Mouse (Mus musculus) forebrain, embryonic 11.5 days (tissue): ENCODE results near the gene Optn. TPM values are rescaled to one million over a fixed set of nuclear protein-coding genes. Genes with fewer than 3 reads are reported as not detected.

Source experiments
- ATAC-seq: fragments of 200-750 bp; cut with Nextera tagmentation; replicated peaks from 2 replicates; pipeline ENCODE4 v1.8.0; 2017; ENCODE audit warnings: moderate TSS enrichment; ENCODE audit not compliant: low FRiP score
- DNase-seq: peaks from one replicate; pipeline ENCODE4 v3.0.0-alpha.2; 2017; ENCODE audit warnings: low spot score
- H3K27ac ChIP-seq: fragments of 300-500 bp; sonication (generic); 2 replicates; pipeline ENCODE4 v1.5.1; 2014; ENCODE audit warnings: low read depth, low read length
- H3K27me3 ChIP-seq: fragments of 300-500 bp; sonication (generic); 2 replicates; pipeline ENCODE4 v1.6.1; 2014; ENCODE audit warnings: mild to moderate bottlenecking, low read length, mixed read lengths; ENCODE audit not compliant: control insufficient read depth, insufficient read depth
- H3K36me3 ChIP-seq: fragments of 300-500 bp; sonication (generic); 2 replicates; pipeline ENCODE4 v1.6.1; 2014; ENCODE audit warnings: mild to moderate bottlenecking, low read length, moderate library complexity, mixed read lengths; ENCODE audit not compliant: control insufficient read depth, insufficient read depth
- H3K4me1 ChIP-seq: fragments of 300-500 bp; sonication (generic); replicated peaks from 2 replicates; pipeline ENCODE4 v1.6.1; 2014; ENCODE audit warnings: low read length, mixed read lengths; ENCODE audit not compliant: control insufficient read depth, insufficient read depth
- H3K4me2 ChIP-seq: fragments of 300-500 bp; sonication (generic); 2 replicates; pipeline ENCODE4 v1.6.1; 2014; ENCODE audit warnings: low read depth, mild to moderate bottlenecking, low read length, moderate library complexity, mixed read lengths; ENCODE audit not compliant: severe bottlenecking
- H3K4me3 ChIP-seq: fragments of 300-500 bp; sonication (generic); 2 replicates; pipeline ENCODE4 v1.5.1; 2014; ENCODE audit warnings: low read depth, low read length
- H3K9ac ChIP-seq: fragments of 300-500 bp; sonication (generic); 2 replicates; pipeline ENCODE4 v1.6.1; 2014; ENCODE audit warnings: low read length
- H3K9me3 ChIP-seq: fragments of 300-500 bp; sonication (generic); 2 replicates; pipeline ENCODE4 v1.6.1; 2016; ENCODE audit warnings: low read length, mixed read lengths; ENCODE audit not compliant: control insufficient read depth
- WGBS: fragments of 180-500 bp; shearing (Covaris S2); extraction: QIAGEN DNeasy Blood & Tissue Kit; methylation state at CpG from one replicate; pipeline ENCODE4 v1.1.7; 2014; 5-methylcytosine and 5-hydroxymethylcytosine counted together
- polyA plus RNA-seq: library from polyadenylated mRNA; unstranded; fragments of >200 nt; fragmentation: Nextera tagmentation; extraction: Ambion mirVana; gene quantifications from 2 replicates; pipeline ENCODE4 v1.2.1, GENCODE M21; 2014

Optn gene
- polyA plus RNA-seq, 1 experiment from 2014 or later = 3.0 TPM

DNA sequence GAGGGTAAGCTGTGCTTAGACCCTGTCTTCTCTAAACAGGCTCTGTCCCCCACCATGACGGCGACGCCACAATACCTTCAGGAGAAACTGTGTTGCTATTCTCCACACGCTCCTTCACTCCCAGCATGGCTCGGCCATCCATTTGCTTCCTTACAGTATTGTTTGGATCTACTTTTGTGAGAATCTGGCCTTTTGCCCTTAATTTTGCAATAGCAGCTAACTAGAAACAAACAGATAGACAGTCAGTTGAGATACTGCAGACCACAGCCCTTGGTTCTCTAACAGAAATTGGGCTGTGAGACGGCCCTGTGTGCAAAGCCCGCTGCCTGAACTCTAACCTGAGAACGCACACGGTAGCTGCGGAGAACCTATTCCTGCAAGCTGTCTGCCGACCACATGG, 68.2 kb downstream of the Optn start:
- Histone ChIP-seq H3K4me1 (no peaks in the 10 kb centered on the region), H3K9me3 (no peaks in the 10 kb centered on the region), H3K27me3 (no peaks in the 10 kb centered on the region), H3K4me3 (no peak overlapping the region), H3K36me3 (peaks cover 6% of the 10 kb centered on the region; the same call in 1 of the 2 replicates), H3K4me2 (no peak overlapping the region), H3K9ac (no peak overlapping the region), H3K27ac (no peak overlapping the region)
- 94% methylated on average over 11 of the region's 11 CpGs for WGBS
- ATAC-seq (no peak), DNase-seq (no peak)

DNA sequence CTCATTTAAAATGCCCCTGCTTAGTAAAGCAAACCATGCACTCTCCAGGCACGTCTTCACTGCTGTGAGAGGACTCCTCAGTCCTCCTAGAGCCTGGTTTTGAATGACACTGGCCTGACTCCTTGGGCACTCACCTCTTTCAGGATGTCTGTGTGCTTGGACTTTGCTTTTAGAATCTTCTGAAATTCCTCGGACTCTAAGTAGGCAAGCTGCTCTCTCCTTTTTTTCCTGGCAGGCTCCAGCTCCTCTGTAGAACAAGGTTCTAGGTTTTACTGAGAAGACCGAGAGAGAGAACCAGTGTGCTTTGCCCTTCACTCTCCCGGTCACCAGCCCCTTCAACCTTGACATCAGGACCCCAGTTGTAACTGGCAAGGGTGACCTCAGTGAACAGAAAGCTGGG, 69.4 kb downstream of the Optn start:
- Histone ChIP-seq H3K27me3 (no peaks in the 10 kb centered on the region), H3K4me1 (no peaks in the 10 kb centered on the region), H3K36me3 (peaks cover 9% of the 10 kb centered on the region; the same call in 1 of the 2 replicates), H3K4me2 (no peak overlapping the region), H3K4me3 (no peak overlapping the region), H3K9ac (no peak overlapping the region), H3K27ac (no peak overlapping the region), H3K9me3 (no peaks in the 10 kb centered on the region)
- WGBS = 93% methylated on average over 4 of the region's 4 CpGs
- DNase-seq (no peak), ATAC-seq (no peak)

DNA sequence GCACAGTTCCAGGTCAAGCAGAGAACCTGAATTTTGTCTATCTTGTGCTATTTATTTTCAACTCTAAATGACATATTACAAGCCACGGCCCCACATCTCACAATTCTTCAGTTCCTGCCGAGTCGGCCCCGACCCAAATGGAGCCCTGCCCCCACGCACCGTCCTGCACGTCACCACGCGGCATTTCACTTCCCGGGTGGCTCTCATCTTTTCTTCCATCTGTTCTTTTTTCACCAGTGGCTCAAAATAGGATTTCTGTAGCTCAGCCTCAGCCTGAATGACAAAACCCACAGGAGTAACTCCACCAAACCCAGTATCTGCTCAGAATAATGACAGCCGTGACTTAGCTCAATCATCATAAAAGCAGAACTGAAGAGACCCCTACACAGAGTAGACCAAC, 70.3 kb downstream of the Optn start:
- DNase-seq = no peak
- H3K4me3 ChIP-seq = no peak overlapping the region
- H3K4me2 ChIP-seq = no peak overlapping the region
- H3K36me3 ChIP-seq = peaks cover 9% of the 10 kb centered on the region; the same call in 1 of the 2 replicates
- no peaks in the 10 kb centered on the region for H3K9me3 ChIP-seq
- no peak overlapping the region for H3K27ac ChIP-seq
- no peaks in the 10 kb centered on the region for H3K27me3 ChIP-seq
- H3K9ac ChIP-seq = no peak overlapping the region
- ATAC-seq = no peak
- 94% methylated on average over 11 of the region's 11 CpGs for WGBS
- H3K4me1 ChIP-seq = no peaks in the 10 kb centered on the region

DNA sequence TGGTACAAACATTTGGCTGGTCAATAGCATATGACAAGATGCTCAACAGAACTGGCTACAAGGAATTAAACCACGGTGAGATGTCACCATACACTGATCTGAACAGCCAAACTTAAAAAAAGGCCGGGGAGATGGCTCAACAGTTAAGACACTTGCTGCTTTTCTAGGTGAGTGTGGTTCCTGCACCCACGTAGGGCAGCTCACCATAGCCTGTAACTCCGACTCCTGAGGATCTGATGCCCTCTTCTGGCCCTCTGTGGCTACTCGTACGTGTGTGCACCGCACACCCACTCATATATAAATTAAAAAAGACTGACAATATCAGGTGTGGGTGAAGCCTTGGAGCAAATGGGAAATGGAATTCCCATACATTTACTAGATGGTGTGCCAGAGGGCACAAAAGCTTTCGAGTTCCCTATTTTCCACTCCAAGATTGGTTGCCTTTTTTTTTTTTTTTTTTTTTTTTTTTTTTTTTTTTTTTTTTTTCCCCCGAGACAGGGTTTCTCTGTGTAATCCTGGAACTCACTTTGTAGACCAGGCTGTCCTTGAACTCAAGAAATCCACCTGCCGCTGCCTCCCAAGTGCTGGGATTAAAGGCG, 74.9 kb downstream of the Optn start:
- WGBS = 78% methylated on average over 11 of the region's 11 CpGs
- no peaks in the 10 kb centered on the region for H3K9me3 ChIP-seq
- DNase-seq (no peak), ATAC-seq (no peak)
- H3K27me3 ChIP-seq = no peaks in the 10 kb centered on the region
- H3K4me3 ChIP-seq = no peak overlapping the region
- peaks cover 4% of the 10 kb centered on the region; the same call in 1 of the 2 replicates for H3K36me3 ChIP-seq
- no peak overlapping the region for H3K9ac ChIP-seq
- no peak overlapping the region for H3K4me2 ChIP-seq
- H3K27ac ChIP-seq = no peak overlapping the region
- no peaks in the 10 kb centered on the region for H3K4me1 ChIP-seq

DNA sequence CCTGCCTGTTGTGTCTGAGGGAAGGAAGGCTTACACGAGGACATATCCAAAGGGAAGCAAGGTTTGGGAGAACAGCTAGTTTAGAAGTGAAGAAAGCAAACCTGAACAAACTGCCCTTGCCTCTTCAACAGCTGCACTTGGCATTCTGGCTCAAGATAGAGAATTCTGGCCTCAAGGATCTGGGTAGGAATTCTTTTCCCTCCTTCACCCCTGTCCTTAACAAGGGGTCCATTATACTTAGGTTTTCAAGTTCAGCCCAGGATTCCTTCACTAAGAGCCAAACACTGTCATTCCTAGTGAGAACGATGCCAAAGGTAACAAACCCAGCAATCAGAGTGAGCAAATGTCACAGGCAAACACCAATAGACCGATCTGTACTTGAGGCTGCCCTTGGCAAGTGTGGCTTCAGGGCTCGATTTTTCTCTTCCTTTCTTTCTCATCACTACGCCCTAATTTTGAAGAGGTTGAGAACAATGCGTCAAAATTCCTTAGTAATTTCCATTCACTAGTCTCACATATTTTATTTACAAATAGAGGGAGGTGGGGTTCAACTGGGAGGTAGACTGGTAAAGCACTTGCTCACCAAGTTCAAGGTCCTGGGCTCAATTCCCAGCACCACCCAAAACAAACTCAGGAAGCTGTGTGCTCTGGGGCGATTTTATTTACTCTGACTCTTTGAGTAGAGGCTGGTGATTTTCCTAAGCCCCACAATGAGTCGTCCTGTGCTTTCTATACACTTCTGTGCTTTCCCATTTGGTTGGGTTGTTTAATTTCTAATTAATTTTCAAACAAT, 76.3 kb downstream of the Optn start:
- peaks cover 4% of the 10 kb centered on the region; the same call in 1 of the 2 replicates for H3K36me3 ChIP-seq
- no peaks in the 10 kb centered on the region for H3K27me3 ChIP-seq
- no peaks in the 10 kb centered on the region for H3K4me1 ChIP-seq
- no peak overlapping the region for H3K9ac ChIP-seq
- DNase-seq = no peak
- H3K4me3 ChIP-seq = no peak overlapping the region
- no peak overlapping the region for H3K4me2 ChIP-seq
- 86% methylated on average over 8 of the region's 8 CpGs for WGBS
- no peaks in the 10 kb centered on the region for H3K9me3 ChIP-seq
- no peak overlapping the region for H3K27ac ChIP-seq
- ATAC-seq = no peak

DNA sequence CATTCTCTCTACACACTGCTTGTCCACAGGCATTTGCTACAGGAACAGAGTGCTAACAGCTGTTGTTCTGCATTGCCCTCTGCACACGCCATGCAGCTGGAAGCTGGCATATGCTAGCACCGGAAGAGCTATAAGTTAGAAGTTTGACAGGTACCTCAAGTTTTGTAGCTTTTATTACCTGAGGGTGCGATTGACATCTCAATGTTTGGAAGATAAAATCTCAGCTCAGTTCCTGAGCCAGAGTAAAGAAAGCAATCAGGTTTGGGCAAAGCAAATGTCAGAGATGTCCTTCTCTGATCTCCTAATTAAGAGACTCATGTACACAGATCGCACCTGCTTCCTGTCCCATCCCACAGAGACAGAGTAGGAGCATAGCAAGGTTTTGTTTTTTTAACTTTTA, 77.1 kb downstream of the Optn start:
- Histone ChIP-seq H3K4me3 (no peak overlapping the region), H3K27ac (no peak overlapping the region), H3K36me3 (peaks cover 4% of the 10 kb centered on the region; the same call in 1 of the 2 replicates), H3K9ac (no peak overlapping the region), H3K27me3 (no peaks in the 10 kb centered on the region), H3K4me2 (no peak overlapping the region), H3K4me1 (no peaks in the 10 kb centered on the region), H3K9me3 (no peaks in the 10 kb centered on the region)
- ATAC-seq (no peak), DNase-seq (no peak)
- 89% methylated on average over 4 of the region's 4 CpGs for WGBS

DNA sequence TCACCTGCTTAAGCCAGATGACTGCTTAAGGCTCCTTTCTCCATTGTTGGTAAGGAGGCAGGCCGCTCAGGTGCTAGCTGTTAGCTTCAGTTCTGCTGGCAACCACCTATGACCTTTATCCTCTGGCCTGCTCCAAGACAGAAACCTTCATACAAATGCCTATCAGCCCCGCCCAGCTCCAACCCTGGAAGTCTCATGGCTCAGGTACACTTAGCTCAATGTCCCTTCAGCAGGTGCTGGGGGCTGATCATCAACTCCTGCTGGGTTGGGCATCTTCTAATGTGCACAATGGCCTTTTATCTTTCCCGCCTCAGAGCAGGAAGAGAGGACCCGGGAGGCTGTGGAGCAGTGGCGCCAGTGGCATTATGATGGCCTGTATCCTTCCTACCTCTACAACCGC, 78.9 kb downstream of the Optn start:
- Histone ChIP-seq H3K36me3 (peaks cover under 1% of the 10 kb centered on the region; the same call in 1 of the 2 replicates), H3K4me3 (no peak overlapping the region), H3K27ac (no peak overlapping the region), H3K9ac (no peak overlapping the region), H3K4me2 (no peak overlapping the region), H3K4me1 (no peaks in the 10 kb centered on the region), H3K27me3 (no peaks in the 10 kb centered on the region), H3K9me3 (no peaks in the 10 kb centered on the region)
- ATAC-seq = no peak
- DNase-seq = no peak
- 77% methylated on average over 6 of the region's 6 CpGs for WGBS

DNA sequence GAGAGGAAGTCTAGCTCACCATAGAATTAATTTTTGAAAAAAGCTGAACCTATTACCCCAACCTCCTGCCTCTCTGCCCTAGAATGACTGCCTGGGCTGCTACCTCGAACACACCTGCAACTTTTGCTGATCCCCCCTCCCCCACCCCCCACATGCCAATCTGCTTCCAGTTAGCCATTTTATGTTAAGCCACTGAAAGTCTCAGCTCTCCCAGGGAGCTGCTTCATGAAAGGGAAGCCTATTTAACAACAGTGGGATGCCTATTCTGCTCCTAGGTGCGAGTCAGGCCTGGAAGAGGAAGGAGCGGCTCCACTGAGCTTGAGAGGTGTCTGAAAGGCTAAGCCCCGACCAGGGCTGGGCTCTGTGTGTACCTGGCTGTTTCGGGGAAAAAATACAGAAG, 79.9 kb downstream of the Optn start:
- DNase-seq = no peak

More for the DNA sequence above, 79.9 kb downstream of the Optn start:
- no peaks in the 10 kb centered on the region for H3K9me3 ChIP-seq
- H3K4me1 ChIP-seq = no peaks in the 10 kb centered on the region
- no peak overlapping the region for H3K9ac ChIP-seq
- H3K27ac ChIP-seq = no peak overlapping the region
- no peaks in the 10 kb centered on the region for H3K27me3 ChIP-seq
- 18% methylated on average over 5 of the region's 5 CpGs for WGBS
- ATAC-seq = no peak
- no peaks in the 10 kb centered on the region for H3K36me3 ChIP-seq
- H3K4me2 ChIP-seq = no peak overlapping the region
- H3K4me3 ChIP-seq = no peak overlapping the region
